Mouse (Mus musculus) embryonic fibroblast, embryonic 13.5 days (primary cell): ENCODE measurements around the gene Ifnl2.

Source experiments
- CTCF ChIP-seq: IDR thresholded peaks from 2 replicates; pipeline ENCODE4 v1.5.1; 2011; ENCODE audit warnings: mild to moderate bottlenecking, control low read depth, low read length, moderate library complexity, borderline replicate concordance; ENCODE audit not compliant: insufficient read depth
- POLR2A ChIP-seq: IDR thresholded peaks from 2 replicates; pipeline ENCODE4 v1.6.1; 2011; ENCODE audit warnings: low read depth, mild to moderate bottlenecking, control low read depth, low read length, moderate library complexity

GRCm38 (mm10) chr7:28544051-28544601 is 33.9 kb upstream of the Ifnl2 start:
- TF ChIP-seq CTCF (no peak), POLR2A (no peak)
